Mouse (Mus musculus): Measurements from ENCODE around the gene Srrt. TPM values are rescaled to one million over a fixed set of nuclear protein-coding genes. Genes with fewer than 3 reads are reported as not detected.

The Srrt gene
- polyA plus RNA-seq (2012; rRNA removed; ENCODE audit: low replicate concordance), result 95.3 and 209 TPM in 2 replicates

DNA sequence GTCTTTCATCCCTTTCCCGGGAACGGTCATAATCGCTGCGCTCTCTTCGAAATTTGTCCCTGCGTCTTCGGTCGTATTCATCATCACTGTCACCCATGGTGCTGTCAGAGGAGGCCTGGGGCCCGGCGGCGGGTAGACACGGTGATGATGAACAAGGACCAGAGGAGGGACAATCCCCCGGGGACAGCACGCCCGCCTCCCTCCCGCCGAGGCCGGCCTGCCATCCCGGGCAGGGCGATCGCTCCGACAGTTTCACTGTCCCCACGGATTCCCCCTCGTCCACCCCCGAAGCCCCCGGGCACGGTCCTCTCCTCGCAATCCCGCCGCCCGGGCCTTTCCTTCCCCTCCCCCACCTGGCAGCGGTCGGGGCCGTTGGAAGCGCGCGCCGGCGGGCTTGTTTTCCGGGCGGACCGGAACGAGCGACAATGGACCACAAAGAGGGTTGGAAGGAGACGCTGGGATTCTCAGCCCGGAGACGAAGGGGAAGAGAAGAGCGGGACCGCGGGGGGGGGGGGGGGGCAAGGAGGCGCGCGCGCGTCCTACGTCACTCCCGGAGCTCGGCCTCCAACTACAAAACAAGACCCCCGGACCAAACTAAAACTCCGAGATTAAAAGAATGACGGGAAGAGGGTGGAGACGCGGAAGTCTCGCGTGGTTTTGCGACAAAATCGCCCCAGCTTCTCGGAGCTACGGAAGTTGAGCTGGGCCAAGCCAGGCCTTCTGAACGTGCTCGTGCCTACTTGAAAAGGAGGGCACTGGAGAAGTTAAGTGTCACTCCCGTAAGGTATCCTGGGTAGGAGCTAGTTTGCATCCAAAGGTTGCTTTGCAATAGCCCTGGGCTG lies at the start of gene Srrt:
Srrt (minus strand) TSS at position 604 of the 842 bp plus-strand sequence.

DNA sequence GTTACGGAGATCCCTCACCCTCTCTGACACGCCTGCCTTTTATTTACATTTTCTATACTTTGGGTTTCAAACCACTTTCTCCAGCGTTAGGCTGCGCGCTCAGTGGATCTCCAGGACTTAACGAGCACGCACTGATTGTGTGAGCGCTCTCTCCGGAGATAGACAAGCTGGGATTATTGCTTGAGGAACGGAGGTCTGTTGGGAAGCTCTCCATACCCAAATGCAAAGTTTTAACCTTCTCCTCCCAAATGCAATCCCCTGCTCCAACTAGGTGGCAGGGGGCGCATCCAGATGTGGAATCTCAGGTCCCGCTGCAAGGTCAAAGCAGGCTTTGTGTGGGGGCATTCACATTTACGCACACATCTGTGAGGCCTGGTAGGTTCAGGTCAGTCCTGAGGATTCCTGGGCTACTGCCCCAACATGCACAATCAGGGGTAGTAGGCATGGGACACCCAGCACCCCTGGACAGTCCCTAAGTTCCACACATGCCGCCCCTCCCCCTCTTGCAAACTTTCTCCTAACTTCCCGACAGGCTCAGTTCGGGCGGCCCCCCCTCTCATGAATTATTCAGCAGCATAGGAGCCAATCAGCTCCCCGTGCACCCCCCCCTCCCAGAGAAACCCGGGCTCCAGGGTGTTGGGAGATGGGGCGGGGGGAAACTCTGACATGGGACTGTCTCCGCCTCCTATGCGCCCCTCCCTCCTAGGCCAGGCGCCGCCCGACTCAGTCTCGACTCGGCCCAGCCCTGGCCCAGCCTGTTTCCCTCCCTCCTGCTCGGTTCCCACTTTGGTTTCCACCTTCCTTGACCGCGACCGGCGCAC lies 42.1 kb upstream of the Srrt start, which contains the start of gene Ephb4:
Ephb4 (plus strand) TSS at position 726 of the 821 bp plus-strand sequence.

DNA sequence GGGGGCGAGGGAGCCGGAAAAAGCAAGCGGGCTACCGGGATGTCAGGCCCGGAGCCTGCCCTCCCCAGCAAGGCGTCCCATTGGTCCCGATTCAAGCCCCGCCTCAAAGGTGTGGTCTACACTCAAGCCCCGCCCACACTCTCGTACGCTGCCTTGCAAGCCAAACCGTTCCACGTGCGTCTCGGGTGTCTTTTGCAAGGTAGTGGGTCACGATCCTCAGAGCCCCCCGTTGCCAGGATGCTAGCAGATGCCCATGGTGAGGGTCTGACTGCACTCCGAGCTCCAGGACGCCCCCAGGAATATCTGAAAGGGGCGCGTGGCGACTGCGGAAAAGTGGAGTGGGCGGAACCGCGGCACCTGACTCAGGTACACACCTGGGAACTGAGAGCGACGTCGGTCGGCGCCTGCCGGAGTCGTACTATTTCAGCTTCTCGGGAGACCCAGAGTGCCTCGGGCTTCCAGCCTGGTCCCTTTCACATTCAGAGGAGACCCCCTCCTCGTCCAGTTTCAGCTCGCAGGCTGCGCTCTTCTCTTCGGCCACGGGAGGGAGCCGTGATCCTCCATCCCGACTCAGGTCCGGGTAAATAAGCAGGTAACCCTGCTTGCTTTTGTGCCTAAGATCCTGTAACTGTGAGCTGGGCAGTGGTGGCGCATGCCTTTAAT lies 26.2 kb upstream of the Srrt start, which contains the start of gene Slc12a9:
Slc12a9 (minus strand) TSS at position 86 of the 663 bp plus-strand sequence.

GRCm38 (mm10) chr5:137314193-137315083 lies 7.0 kb upstream of the Srrt start, which contains the start of gene Trip6:
Gene Trip6, minus strand, starts transcription at chr5:137314404.

DNA sequence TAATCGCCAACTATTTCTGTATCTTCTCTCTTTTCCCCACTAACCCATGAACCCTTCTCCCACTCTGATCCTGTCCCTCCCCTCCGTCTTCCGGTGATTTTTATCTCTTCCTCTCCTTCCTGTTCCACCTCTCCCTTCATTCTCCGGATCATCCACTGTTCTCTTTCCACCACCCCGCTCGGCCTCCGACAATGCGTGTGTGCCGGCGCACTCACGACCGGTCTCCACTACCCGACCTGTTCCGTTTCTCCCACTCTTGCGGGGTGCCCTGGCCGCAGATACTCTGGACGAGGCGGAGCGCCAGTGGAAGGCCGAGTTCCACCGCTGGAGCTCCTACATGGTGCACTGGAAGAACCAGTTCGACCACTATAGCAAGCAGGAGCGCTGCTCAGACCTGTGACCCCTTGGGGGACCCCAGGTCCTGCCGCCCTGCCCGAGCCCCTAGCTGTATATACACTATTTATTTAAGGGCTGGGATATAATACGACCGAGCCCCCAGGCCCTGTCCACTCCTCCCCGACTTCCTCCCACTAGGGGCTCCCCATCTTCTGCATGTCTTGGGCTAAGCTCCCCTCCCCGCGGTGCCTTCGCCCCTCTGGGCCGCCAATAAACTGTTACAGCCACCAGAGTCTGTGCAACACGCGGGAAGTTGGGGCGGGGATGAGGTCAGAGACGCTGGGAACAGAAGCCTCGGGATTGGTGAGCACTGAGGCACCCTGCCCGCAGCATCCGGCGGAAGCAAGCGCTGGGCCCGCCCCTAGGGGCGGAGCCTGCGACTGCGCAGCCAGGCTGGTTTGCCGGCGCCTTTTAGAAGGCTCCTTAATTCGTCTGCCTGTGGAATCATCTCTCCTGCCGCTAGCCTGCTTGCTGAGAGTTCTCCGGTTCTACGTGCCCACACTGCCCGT lies 13.4 kb downstream of the Srrt start, which contains the start of gene Ufsp1:
Ufsp1 (plus strand) TSS at position 791 of the 905 bp plus-strand sequence.

DNA sequence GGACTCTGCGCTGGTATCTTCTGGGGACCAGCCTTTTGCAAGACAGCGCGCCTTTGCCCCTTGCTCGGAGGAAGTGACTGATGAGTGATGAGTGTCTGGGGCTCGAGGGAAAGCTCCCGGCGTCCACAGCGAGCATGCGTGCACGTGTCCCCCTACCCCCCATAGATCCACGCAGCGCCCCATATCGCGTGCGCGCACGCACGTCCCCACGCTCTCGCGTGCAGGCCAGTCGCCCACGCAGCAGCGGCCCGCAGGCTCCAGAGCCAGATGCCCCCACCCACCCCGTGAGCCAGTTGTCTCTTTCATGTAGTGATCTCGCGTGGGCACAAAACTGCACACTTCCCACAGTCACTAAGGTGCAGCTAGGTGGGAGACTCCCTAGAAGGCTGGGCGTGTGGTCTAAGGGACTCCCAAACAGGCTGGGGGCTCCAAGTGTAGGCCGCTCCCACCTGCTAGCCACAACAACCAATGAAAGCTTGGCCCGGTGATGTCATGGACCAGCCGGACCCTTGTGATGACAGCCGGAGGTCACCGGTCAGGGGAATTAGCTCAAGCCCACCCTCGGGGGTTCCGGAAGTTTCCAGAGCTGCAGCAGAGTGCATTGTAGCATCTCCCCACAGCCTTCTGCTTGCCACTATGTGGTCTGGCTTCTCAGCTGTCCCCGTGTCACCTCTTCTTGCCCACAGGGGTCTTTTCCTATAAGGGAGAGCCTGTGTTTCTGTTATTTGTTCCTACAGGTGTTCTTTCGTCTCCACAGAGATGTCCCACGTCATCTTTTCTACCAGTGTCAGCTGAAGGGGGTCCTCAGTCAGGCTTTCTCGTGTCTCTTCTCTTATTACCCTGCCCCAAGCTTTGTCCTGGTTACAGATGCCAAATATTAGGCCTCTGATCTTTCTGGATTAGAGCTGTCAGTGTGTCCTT lies 20.2 kb downstream of the Srrt start, which contains the start of gene Ache:
Ache (plus strand) TSS at position 488 of the 921 bp plus-strand sequence.

Other genes starting within 250 kb of the Srrt start
- gene Serpine1, start 235.4 kb downstream of the Srrt start, polyA plus RNA-seq (2012; rRNA removed; ENCODE audit: low replicate concordance), result 7.5 and 24.0 TPM in 2 replicates
- 11.1 and 20.5 TPM in 2 replicates for gene Trim56, start 191.5 kb downstream of the Srrt start, polyA plus RNA-seq (2012; rRNA removed; ENCODE audit: low replicate concordance)
- 0.19 TPM in 1 of 2 replicates, not detected in the other for gene Muc3, start 158.4 kb downstream of the Srrt start, polyA plus RNA-seq (2012; rRNA removed; ENCODE audit: low replicate concordance)
- 0.91 and 2.0 TPM in 2 replicates for gene Muc3a, start 95.3 kb downstream of the Srrt start, polyA plus RNA-seq (2012; rRNA removed; ENCODE audit: low replicate concordance)
- 2.0 and 2.2 TPM in 2 replicates for gene Ache, start 20.2 kb downstream of the Srrt start, polyA plus RNA-seq (2012; rRNA removed; ENCODE audit: low replicate concordance)
- gene Ufsp1, start 13.0 kb downstream of the Srrt start, polyA plus RNA-seq (2012; rRNA removed; ENCODE audit: low replicate concordance), result 10.1 TPM in 2 replicates
- 58.7 and 109 TPM in 2 replicates for gene Trip6, start 6.7 kb upstream of the Srrt start, polyA plus RNA-seq (2012; rRNA removed; ENCODE audit: low replicate concordance)
- gene Slc12a9, start 25.9 kb upstream of the Srrt start, polyA plus RNA-seq (2012; rRNA removed; ENCODE audit: low replicate concordance), result 19.7 and 28.1 TPM in 2 replicates
- gene Ephb4, start 42.4 kb upstream of the Srrt start, polyA plus RNA-seq (2012; rRNA removed; ENCODE audit: low replicate concordance), result 51.9 and 77.0 TPM in 2 replicates
- 0.19 and 0.31 TPM in 2 replicates for gene Zan, start 169.4 kb upstream of the Srrt start, polyA plus RNA-seq (2012; rRNA removed; ENCODE audit: low replicate concordance)
- 36.0 and 53.4 TPM in 2 replicates for gene Pop7, start 194.8 kb upstream of the Srrt start, polyA plus RNA-seq (2012; rRNA removed; ENCODE audit: low replicate concordance)
- gene Gigyf1, start 210.9 kb upstream of the Srrt start, polyA plus RNA-seq (2012; rRNA removed; ENCODE audit: low replicate concordance), result 25.9 and 42.7 TPM in 2 replicates
- not detected in 2 replicates for gene Epo, start 225.6 kb upstream of the Srrt start, polyA plus RNA-seq (2012; rRNA removed; ENCODE audit: low replicate concordance)
- 882 and 932 TPM in 2 replicates for gene Gnb2, start 225.8 kb upstream of the Srrt start, polyA plus RNA-seq (2012; rRNA removed; ENCODE audit: low replicate concordance)
- 0.14 and 1.6 TPM in 2 replicates for gene Actl6b, start 245.8 kb upstream of the Srrt start, polyA plus RNA-seq (2012; rRNA removed; ENCODE audit: low replicate concordance)